Mouse (Mus musculus) CH12.LX (cell line): ENCODE data around the gene I0C0044D17Rik.

ENCODE experiments used
- POLR2A ChIP-seq: IDR thresholded peaks from 2 replicates; pipeline ENCODE4 v1.6.1; 2011; ENCODE audit warnings: low read depth, mild to moderate bottlenecking, improper control_type of control experiment, low read length
- POLR2AphosphoS2 ChIP-seq: IDR thresholded peaks from 2 replicates; pipeline ENCODE4 v1.6.1; 2011; ENCODE audit warnings: low read depth, low read length, improper control_type of control experiment
- USF1 ChIP-seq: IDR thresholded peaks from 2 replicates; pipeline ENCODE4 v1.6.1; 2014; ENCODE audit warnings: low read depth, mild to moderate bottlenecking, inconsistent platforms, low read length, improper control_type of control experiment

DNA sequence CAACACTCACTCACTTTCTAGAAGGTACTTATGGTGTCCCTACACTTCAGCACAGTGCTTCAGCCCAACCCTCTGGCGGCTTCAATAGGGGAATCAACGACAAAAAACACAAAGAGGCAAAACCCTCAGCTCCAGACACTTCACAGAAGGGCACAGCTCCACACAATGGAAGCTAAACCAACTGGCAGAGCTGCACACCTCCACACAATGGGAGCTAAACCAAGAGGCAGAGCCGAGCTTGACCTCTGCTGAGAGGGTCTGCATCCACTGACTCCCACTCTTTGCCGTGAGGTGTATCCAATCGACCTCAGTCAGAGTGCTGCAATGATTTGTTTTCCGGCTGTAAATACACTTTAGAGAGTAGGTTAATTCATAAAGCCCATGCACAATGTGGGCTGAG is 16.9 kb upstream of the I0C0044D17Rik start:
- no peak for TF ChIP-seq POLR2AphosphoS2
- TF ChIP-seq POLR2A, result no peak
- no peak for TF ChIP-seq USF1
